Mouse (Mus musculus) left cerebral cortex, adult 11 months (tissue): ENCODE results near the gene Olfr799.

Source experiments
- DNase-seq: peaks from one replicate; pipeline ENCODE4 v3.0.0; 2022; ENCODE audit warnings: low spot score

Gene Olfr799

GRCm38 (mm10) chr10:129637184-129637583, at the start of gene Olfr799:
Olfr799 (plus strand) TSS chr10:129637484.
- no peak for DNase-seq

- no peak for DNase-seq
Measured at GRCm38 (mm10) chr10:129612470-129612869, 24.8 kb upstream of the Olfr799 start, which contains the start of gene Olfr796. Olfr796 (minus strand) TSS chr10:129612570.

- DNase-seq, result no peak
Measured at GRCm38 (mm10) chr10:129621724-129622123, 15.6 kb upstream of the Olfr799 start.

- DNase-seq, result no peak
Measured at GRCm38 (mm10) chr10:129623251-129623650, 14.0 kb upstream of the Olfr799 start.

GRCm38 (mm10) chr10:129627834-129628233, 9.4 kb upstream of the Olfr799 start, which contains the start of gene Olfr798:
Olfr798 (minus strand) TSS chr10:129627934.
- DNase-seq, result no peak

GRCm38 (mm10) chr10:129651763-129652162, 14.5 kb downstream of the Olfr799 start:
- DNase-seq, result no peak

GRCm38 (mm10) chr10:129657394-129657793, 20.1 kb downstream of the Olfr799 start, which contains the start of gene Olfr800:
Olfr800 (plus strand) TSS chr10:129657694.
- DNase-seq, result no peak

- no peak for DNase-seq
Measured at GRCm38 (mm10) chr10:129673765-129674164, 36.5 kb downstream of the Olfr799 start, which contains the start of gene Olfr801. Olfr801 (minus strand) TSS chr10:129673865.

- DNase-seq, result no peak
Measured at GRCm38 (mm10) chr10:129688069-129688468, 50.8 kb downstream of the Olfr799 start, which contains the start of gene Olfr802. Olfr802 (minus strand) TSS chr10:129688169.

- DNase-seq, result no peak
Measured at GRCm38 (mm10) chr10:129694186-129694585, 56.9 kb downstream of the Olfr799 start, which contains the start of gene Olfr803. Olfr803 (minus strand) TSS chr10:129694286.
